Mouse (Mus musculus): ENCODE data around the gene Hist1h2af.

DNA sequence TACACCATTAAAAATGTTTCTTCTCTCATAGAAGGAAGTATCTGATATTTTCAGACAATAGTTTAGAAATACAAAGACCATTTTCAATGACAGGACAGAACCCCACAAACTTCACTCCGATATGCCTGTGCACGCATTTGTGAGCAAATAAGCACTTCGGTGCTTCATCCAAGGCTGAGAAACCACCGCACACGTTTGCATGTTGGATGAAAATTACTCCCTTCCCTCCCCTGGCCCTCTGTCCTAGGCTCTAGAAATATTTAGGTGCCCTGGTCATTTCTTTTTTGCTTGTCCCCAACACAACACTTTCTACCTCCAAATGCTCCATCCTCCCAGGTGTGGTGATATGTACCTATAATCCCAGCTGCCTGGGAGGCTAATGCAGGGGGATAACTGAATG, 32.2 kb upstream of the Hist1h2af start:
- TF ChIP-seq POLR2A (IDR thresholded peaks at IDR 0.05; ENCODE audit: extremely low read depth, insufficient read depth, low read length) (no peak), CTCF (IDR thresholded peaks at IDR 0.05; ENCODE audit: extremely low read depth, insufficient read depth, low read length) (no peak)
